Mouse (Mus musculus) adrenal gland, adult 18-20 months (tissue): ENCODE results near the gene Fhit. TPM values are rescaled to one million over a fixed set of nuclear protein-coding genes. Genes with fewer than 3 reads are reported as not detected.

ENCODE experiments used
- DNase-seq, 2 experiments: peaks; one replicate each; pipeline ENCODE4 v3.0.0; 2021 to 2022; ENCODE audit warnings: low spot score in 2 of 2
- total RNA-seq, 2 experiments: library from RNA; stranded (reverse); gene quantifications; 1 replicate in 1 of 2; 2 replicates in 1 of 2; pipeline ENCODE4 v1.2.3; 2021

Gene Fhit
- total RNA-seq, 2 experiments from 2014 or later = 6.9 to 11.8 TPM

DNA sequence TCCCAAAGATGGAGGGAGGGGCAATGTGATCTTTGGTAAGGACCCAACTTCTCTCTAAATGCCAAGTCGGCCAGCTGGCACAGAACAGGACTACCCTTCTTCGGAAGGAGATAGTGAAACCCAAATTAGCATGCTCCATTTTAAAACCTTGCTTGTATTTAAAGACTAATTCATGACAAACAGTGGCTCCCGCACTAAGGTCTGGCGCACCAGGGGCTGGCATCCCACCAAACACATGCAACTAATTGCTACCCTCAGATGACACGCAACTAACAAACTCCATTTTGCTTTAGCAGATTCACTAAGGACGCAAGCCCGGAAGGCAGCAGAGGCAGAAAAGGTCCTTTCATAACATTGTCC lies 449.3 kb downstream of the Fhit start:
- DNase-seq = no peak

DNA sequence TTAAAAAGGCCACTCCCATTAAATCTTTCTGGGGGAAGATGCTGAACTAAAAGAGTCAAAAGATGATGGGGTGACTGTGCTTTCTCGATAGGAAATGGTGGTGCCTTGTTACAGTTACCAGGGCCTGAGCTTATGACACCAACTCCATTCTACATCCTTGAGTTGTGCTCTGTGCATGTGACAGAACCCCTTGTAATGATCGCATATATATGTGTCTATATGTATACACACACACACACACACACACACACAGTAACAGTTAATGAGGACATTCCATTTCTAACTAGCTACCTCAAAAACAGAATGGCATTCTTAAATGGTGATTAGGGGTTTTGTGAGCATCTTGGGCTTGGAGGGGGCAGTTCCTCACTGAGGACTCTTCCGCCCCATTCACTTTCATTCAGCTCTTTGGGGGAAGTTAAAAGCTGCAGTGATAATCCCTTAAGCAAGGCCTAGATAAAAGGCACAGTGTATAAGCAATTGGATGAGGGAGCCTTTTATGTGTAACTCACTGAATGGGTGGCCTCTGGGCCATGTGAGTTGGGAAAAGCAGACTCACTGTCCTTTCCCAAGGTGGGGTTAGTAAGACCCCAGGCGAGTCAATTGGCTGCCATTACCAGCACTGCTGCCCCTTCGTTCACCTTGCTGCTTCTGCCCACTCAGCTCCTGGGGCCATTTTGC lies 449.9 kb downstream of the Fhit start:
- DNase-seq = no peak

GRCm38 (mm10) chr14:10710796-10711311 lies 451.0 kb downstream of the Fhit start:
- no peak for DNase-seq

DNA sequence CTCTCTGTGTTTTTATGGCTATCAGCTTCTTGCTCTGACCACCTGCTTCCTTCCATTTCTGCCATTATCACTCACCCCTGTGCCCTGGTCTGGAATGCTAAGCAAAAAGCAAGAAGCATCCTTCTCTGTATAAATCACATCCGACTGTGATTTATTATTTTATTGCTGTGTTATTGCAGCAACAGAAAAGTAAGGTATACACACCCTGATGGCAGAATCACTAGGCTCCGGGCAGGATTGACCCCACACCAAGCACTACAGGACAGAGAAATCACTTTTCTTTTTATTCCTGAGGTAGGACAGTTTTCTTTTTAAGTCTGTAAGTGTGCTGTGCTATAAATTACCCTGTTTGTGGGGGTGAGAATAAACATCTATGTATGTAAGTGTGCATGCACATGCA lies 460.1 kb downstream of the Fhit start:
- no peak for DNase-seq

DNA sequence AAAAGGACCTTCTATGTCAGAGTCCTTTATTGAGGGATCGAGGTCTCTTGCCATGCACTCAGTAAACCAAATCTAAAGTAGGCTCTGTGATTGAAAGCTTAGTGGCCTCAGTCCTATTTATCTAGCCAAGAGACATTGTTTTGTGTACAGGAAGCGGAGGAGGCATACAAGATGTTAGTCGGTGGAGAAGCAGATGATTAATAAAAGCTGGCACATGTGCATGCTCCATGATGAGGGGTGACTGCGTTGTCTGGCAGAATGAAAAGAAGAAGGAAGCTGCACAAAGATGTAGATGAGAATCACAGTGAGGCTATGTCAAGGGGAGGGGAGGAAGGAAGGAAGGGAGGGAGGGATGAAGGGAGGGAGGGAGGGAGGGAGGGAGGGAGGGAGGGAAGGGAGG lies 481.8 kb downstream of the Fhit start:
- DNase-seq = no peak

GRCm38 (mm10) chr14:10679638-10680037 lies 482.2 kb downstream of the Fhit start:
- DNase-seq = no peak

DNA sequence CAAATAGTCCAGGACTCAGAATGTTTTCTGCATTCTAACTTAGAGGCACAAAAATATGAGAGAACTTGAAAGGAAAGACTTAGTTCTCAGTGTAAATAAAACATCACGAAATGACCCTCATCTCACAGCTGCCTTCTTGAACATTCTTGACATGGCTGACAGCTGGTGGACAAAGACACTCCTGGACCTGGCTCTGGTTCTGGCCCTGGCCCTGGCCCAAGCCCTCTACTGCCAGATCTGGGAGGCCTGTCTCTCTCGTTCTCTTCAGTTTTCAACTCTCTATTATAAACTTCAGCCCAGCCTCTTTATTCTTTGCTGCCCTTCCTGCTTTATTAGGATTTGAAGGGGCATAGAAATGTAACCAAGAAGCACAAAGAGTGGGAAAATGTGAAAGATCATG lies 484.2 kb downstream of the Fhit start:
- DNase-seq = no peak

- no peak for DNase-seq
These were observed 501.6 kb downstream of the Fhit start for GRCm38 (mm10) chr14:10660247-10660646.

GRCm38 (mm10) chr14:10659326-10659725 lies 502.5 kb downstream of the Fhit start:
- no peak for DNase-seq

DNA sequence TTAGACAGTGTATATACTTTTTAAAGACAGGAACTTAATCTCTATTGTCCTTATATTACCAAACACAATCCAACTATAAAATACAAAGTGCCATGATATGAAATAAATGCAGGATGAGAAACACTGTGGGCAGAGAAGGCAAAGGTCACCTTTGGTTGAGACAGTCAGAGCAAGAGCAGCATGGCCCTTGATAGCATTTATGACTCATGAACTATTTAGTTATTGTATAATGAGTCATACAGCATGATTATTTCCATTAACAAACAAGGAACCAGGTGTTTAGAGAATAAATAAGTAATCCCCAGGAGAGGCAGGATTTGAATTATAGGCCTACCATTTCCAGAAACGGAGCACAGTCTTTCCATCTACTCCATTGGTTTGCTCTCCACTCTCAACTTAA lies 503.6 kb downstream of the Fhit start:
- no peak for DNase-seq

GRCm38 (mm10) chr14:10657364-10657763 lies 504.5 kb downstream of the Fhit start:
- no peak for DNase-seq

DNA sequence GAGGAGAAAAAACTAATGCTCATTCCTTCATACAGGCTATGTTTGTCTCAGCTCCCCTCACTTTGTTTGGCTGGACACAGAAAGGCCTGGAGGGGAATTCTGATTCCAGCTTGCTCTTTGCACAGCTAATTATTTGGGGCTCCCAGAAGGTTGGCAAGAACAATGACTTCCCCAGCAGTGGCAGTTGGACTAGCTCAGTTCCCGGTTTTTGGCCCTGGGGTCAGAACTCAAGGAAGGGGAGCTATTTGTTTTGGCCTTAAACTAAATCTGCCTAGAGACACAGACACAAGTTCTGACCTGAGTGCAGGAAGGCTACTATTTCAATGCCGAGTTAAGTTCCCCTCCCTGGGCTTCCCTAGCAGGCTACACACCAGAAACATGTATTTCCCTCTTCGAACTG lies 506.0 kb downstream of the Fhit start:
- no peak for DNase-seq

GRCm38 (mm10) chr14:10647832-10648231 lies 514.0 kb downstream of the Fhit start:
- no peak for DNase-seq

DNA sequence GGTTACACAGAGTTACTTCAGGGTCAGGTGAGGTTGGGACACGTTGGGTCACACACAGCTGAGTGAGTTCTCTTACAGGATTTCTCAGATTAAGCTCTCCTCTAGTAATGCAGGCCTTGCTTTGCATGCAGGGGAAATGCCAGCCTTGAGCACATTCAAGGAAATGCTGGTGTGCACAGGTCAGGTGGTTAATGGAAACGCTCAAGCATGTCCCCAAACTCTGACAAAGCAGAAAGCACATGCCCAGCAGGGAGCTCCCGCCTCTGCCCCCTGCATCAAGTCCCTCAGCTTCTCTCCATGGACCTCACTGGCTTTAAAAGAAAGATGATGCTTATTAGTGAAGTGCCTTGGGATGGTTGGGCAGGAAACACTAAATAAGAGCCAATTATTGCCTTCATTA lies 530.1 kb downstream of the Fhit start:
- no peak for DNase-seq

GRCm38 (mm10) chr14:10630831-10631360 lies 530.9 kb downstream of the Fhit start:
- no peak for DNase-seq

- no peak for DNase-seq
These were observed 568.4 kb downstream of the Fhit start for GRCm38 (mm10) chr14:10593467-10593866.

DNA sequence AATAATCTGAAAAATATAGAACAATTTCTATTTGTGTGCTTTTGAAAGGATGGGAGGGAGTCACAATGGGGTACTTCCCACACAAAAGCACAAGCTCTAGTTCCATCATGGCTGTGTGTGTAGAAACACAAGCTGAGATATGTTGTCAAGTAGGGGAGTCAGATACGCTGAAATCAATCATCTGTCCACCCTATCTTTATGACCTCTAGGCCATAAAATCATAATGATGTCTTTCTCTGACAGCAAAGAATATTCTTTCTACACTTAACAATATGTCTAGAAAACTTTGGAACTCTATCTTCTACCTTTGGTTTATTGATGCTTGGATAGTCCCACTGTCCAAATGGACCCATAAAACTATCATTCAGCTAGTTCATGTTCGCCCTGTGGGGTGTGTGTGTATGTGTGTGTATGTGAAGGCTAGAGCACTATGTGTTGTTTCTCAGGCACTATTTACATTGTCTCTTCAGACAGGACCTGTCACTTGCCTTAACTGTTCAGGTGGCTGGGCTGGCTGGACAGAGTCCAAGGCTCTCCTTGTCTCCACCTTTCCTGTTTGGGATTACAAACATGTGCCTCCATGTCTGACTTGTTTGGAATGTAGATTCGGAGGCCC lies 592.8 kb downstream of the Fhit start:
- DNase-seq = no peak

DNA sequence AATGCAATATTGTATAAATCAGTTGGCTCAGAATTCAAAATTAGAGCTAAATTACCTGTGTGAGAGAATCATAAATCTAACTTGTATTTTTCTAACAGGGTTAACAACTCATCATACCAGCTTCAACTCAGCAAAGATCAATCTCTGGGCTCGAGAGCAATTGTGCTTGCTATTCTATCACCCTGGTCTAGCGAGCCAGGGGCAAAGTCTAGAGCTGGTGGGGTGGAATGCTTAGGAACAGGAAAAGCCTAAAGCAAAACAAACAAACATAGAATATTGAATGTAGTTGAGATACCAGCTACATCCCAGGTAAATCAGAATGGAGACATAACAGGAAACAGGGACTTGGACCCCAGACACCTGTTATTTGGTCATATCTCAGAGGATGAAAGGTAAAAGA lies 594.1 kb downstream of the Fhit start:
- DNase-seq = no peak

- no peak for DNase-seq
These were observed 607.1 kb downstream of the Fhit start for GRCm38 (mm10) chr14:10554755-10555154.

GRCm38 (mm10) chr14:10548632-10549031 lies 613.2 kb downstream of the Fhit start:
- DNase-seq = no peak

- no peak for DNase-seq
These were observed 615.9 kb downstream of the Fhit start for GRCm38 (mm10) chr14:10545916-10546315.

- no peak for DNase-seq
These were observed 627.0 kb downstream of the Fhit start for GRCm38 (mm10) chr14:10534862-10535261.
